In the genomic region with DNA sequence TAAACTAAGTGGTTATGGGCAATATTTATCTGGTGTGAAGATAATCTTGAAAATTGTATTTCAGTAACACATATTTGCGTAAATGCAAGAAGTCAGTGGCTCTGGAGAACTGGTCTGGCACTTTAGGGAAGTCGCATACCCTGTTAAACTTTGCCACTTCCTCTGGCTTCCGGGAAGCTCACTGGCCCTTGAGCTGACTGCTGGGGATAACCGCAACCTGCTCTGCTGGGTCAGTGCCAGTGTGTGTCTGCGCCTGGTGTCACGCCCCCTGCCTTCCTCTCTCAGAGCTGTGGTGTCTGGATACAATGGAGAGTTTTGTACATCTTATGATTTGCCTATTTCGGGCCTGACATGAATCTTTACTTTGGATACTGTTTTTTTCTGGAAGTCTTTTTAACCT, we compare ENCODE assay signal across 25 mouse cellular contexts. TPM values are rescaled to one million over a fixed set of nuclear protein-coding genes. Genes with fewer than 3 reads are reported as not detected.
DNase-seq lines count a peak whose midpoint lies in the region; ATAC-seq and TF ChIP-seq lines count a peak whose summit lies in the region.
"Had no signal": no experiment of that assay in that cellular context is flagged by ENCODE, and none has a peak within 500 bp of the region (broad histone marks: within the 10 kb centered on the region; RNA-seq: fewer than 3 reads in every experiment).

No protein-coding gene starts in this region.

- intact Hi-C loops in heart, postnatal 25 days (cut with DNase I): no loop called here

- WGBS in midbrain, embryonic 11.5 days: 86% methylated on average over 7 of the region's 7 CpGs
- WGBS in midbrain, embryonic 13.5 days: 82% methylated on average over 7 of the region's 7 CpGs

- no peak overlapping the region for H3K4me2 ChIP-seq in midbrain, embryonic 11.5 days
- H3K4me2 ChIP-seq in midbrain, embryonic 13.5 days (replicated peaks): no peak overlapping the region
- H3K4me2 ChIP-seq: forebrain, embryonic 12.5 days; heart, embryonic 13.5 days; kidney, embryonic 15.5 days; liver, embryonic 13.5 days had no signal

- no peaks in the 10 kb centered on the region for H3K4me1 ChIP-seq in midbrain, embryonic 11.5 days (ENCODE audit: control insufficient read depth, insufficient read depth, low read length)
- H3K4me1 ChIP-seq in midbrain, embryonic 13.5 days (replicated peaks): no peaks in the 10 kb centered on the region
- H3K4me1 ChIP-seq: kidney, embryonic 15.5 days; liver, embryonic 13.5 days had no signal

- H3K27ac ChIP-seq in midbrain, embryonic 11.5 days (ENCODE audit: low read depth, low read length): no peak overlapping the region
- no peak overlapping the region for H3K27ac ChIP-seq in midbrain, embryonic 13.5 days
- H3K27ac ChIP-seq: embryonic facial prominence, embryonic 10.5 days; embryonic facial prominence, embryonic 15.5 days; forebrain, embryonic 12.5 days; heart, embryonic 13.5 days; kidney, embryonic 15.5 days; layer of hippocampus, adult 2 months; left cerebral cortex, adult 2 months; liver, embryonic 13.5 days had no signal

- no peak overlapping the region for H3K9ac ChIP-seq in midbrain, embryonic 11.5 days (ENCODE audit: low read length)
- no peak overlapping the region for H3K9ac ChIP-seq in midbrain, embryonic 13.5 days (replicated peaks)
- H3K9ac ChIP-seq: embryonic facial prominence, embryonic 15.5 days; forebrain, embryonic 12.5 days; forebrain, postnatal 0 days; heart, embryonic 13.5 days; kidney, embryonic 15.5 days; liver, embryonic 13.5 days had no signal

- H3K9me3 ChIP-seq in midbrain, embryonic 11.5 days (ENCODE audit: control insufficient read depth, low read length): no peaks in the 10 kb centered on the region
- no peaks in the 10 kb centered on the region for H3K9me3 ChIP-seq in midbrain, embryonic 13.5 days
- H3K9me3 ChIP-seq: embryonic facial prominence, embryonic 10.5 days; embryonic facial prominence, embryonic 15.5 days; forebrain, embryonic 12.5 days; heart, embryonic 13.5 days; kidney, embryonic 15.5 days; liver, embryonic 13.5 days had no signal

- ATAC-seq in midbrain, embryonic 11.5 days (ENCODE audit: low FRiP score): no peak
- no peak for ATAC-seq in midbrain, embryonic 13.5 days
- ATAC-seq in megakaryocyte, adult 5-6 weeks (ENCODE audit: poor library complexity, severe bottlenecking): peak; percentile 83
- ATAC-seq: lung, postnatal 0 days had no signal

- TF ChIP-seq CTCF in brain, embryonic 14.5 days (IDR thresholded peaks at IDR 0.05; ENCODE audit: borderline replicate concordance, extremely low read depth, insufficient read depth, insufficient read length): no peak

- peak; percentile 12 to 25 for DNase-seq in cerebellum, postnatal 36 days
- no peak for DNase-seq in cerebellum, adult 8-10 months
- peak; percentile 21 for DNase-seq in midbrain, embryonic 11.5 days (ENCODE audit: low spot score, missing footprints)
- peak; percentile 30 for DNase-seq in brain, embryonic 14.5 days (ENCODE audit: low read depth)
- DNase-seq in heart, postnatal 25 days (ENCODE audit: low spot score): no peak
- DNase-seq: adrenal gland, adult 2 months; adrenal gland, postnatal 36 days; forebrain, postnatal 0 days; heart, postnatal 10 days; kidney, adult 11 months; kidney, postnatal 36 days; liver, embryonic 13.5 days; lung, adult 18-20 months; lung, postnatal 4 days; thymus, postnatal 36 days had no signal

- TF ChIP-seq POLR2A in brain, embryonic 14.5 days (IDR thresholded peaks at IDR 0.05; ENCODE audit: borderline replicate concordance, extremely low read depth, insufficient read depth, insufficient read length, poor library complexity, severe bottlenecking): no peak

- H3K27me3 ChIP-seq in midbrain, embryonic 11.5 days (ENCODE audit: control insufficient read depth, insufficient read depth, low read length): no peaks in the 10 kb centered on the region
- no peaks in the 10 kb centered on the region for H3K27me3 ChIP-seq in midbrain, embryonic 13.5 days
- H3K27me3 ChIP-seq: embryonic facial prominence, embryonic 15.5 days; forebrain, embryonic 12.5 days; kidney, embryonic 15.5 days; liver, embryonic 13.5 days had no signal

- no peaks in the 10 kb centered on the region for H3K36me3 ChIP-seq in midbrain, embryonic 11.5 days (ENCODE audit: control insufficient read depth, insufficient read depth, low read length)
- no peaks in the 10 kb centered on the region for H3K36me3 ChIP-seq in midbrain, embryonic 13.5 days
- H3K36me3 ChIP-seq: embryonic facial prominence, embryonic 10.5 days; embryonic facial prominence, embryonic 15.5 days; forebrain, embryonic 12.5 days; heart, embryonic 13.5 days; kidney, embryonic 15.5 days; liver, embryonic 13.5 days had no signal

- no peak overlapping the region for H3K4me3 ChIP-seq in midbrain, embryonic 11.5 days (ENCODE audit: low read depth, low read length)
- H3K4me3 ChIP-seq in midbrain, embryonic 13.5 days (replicated peaks): no peak overlapping the region
- H3K4me3 ChIP-seq: embryonic facial prominence, embryonic 10.5 days; embryonic facial prominence, embryonic 15.5 days; forebrain, embryonic 12.5 days; heart, embryonic 13.5 days; kidney, embryonic 15.5 days; left cerebral cortex, adult 2 months; liver, embryonic 13.5 days had no signal

RNA-seq across cellular contexts. Expression of gene Adamtsl3, which starts 42.1 kb away (rescaled TPM):
- not detected in 2 replicates for polyA plus RNA-seq in midbrain, embryonic 11.5 days (2014; fragmentation: Nextera tagmentation; extraction: Ambion mirVana)
- 0.22 and 0.32 TPM in 2 replicates for polyA plus RNA-seq in midbrain, embryonic 13.5 days (2015; fragmentation: Nextera tagmentation; extraction: Ambion mirVana)
- polyA plus RNA-seq in brain, embryonic 14.5 days (2012; rRNA removed): 0.54 and 0.92 TPM in 2 replicates
- total RNA-seq in megakaryocyte, adult 5-6 weeks (2015): 0.11 and 0.18 TPM in 2 replicates
- total RNA-seq in megakaryocyte, adult 5-6 weeks (2017): 0.15 and 0.16 TPM in 2 replicates
- total RNA-seq in heart, postnatal 25 days (2021): 1 to 10 TPM; 7.7 TPM

Comparison
In these comparisons a context has a peak if more than half of its experiments do, and no peak if none do; other contexts are left out.
1. DNase-seq: peak in cerebellum, postnatal 36 days (2 of 2), midbrain, embryonic 11.5 days (single experiment) and brain, embryonic 14.5 days (single experiment); none in cerebellum, adult 8-10 months (single experiment) and heart, postnatal 25 days (single experiment).